Mouse (Mus musculus) kidney, adult 18-20 months (tissue): ENCODE results near the gene Rap1b.

ENCODE experiments used
- DNase-seq: peaks from one replicate; pipeline ENCODE4 v3.0.0; 2021

Rap1b gene

DNA sequence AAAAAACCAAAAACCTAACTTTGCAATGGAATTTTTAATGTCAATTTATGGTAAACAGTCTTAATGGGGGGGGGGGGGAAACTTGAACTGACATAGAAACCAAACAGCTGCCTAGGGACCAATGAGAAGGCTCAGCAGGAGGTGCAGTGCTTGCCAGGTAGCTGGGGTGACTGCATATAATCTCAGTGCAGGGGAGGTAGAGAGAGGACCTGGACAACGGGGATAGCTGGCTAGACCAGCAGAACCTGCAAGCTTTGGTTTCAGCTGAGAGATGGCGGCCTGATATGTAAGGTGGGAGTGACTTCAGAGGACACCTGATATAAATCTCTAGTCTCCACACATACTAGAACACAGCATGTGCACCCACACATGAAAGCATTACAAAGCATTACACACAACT lies 33.3 kb downstream of the Rap1b start:
- DNase-seq, result no peak

DNA sequence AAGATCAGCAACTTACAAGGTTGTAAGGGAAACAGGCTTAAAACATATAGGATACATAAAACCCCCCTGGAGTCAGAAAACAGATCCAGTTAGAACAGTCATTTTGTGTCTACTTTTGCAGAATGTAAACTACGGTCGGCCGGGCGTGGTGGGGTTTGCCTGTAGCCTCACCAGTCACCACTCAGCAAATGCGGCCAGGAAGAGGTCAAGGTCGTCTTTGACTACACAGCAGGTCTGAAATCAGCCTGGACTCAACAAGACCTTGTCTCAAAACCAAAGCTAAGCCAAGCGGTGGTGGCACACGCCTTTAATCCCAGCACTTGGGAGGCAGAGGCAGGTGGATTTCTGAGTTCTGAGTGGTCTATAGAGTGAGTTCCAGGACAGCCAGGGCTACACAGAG lies 34.3 kb downstream of the Rap1b start:
- DNase-seq, result no peak

DNA sequence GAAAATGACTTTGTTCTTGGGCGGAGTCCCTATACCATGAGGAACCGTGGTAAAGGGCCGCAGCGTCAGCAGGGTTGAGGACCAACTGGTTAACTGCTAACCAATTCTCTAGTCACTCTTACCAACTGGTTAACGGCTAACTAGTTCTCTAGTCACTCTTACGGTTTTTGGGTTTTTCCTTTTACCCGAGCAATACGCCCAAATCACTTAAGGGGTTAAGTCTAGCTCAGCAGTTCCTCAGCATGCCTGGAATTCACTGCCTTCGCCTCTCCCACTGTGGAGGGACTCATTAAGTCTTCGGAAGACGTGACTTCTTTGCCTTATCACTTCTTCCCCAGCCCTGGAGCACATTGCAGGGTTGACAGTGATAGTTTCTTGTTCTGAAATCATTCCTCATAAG lies 35.3 kb downstream of the Rap1b start:
- DNase-seq, result no peak

DNA sequence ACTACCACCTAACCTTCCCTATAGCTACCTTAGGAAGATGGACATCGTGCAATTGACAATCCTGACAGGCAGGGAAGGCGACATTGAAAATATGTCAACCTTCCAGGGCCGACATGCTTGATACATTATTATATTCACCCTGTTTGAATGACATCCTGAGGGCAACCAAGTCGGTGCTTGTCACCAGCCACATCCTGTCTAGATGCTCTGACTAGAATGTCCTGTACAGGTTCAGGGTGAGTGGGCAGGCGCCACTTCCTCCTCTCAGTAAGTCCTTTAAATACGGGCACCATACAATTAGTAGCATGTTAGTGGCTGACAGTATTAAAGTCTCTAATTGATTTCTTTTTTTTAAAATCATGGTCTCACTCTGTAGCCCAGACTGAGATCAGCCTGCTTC lies 37.8 kb downstream of the Rap1b start:
- no peak for DNase-seq

DNA sequence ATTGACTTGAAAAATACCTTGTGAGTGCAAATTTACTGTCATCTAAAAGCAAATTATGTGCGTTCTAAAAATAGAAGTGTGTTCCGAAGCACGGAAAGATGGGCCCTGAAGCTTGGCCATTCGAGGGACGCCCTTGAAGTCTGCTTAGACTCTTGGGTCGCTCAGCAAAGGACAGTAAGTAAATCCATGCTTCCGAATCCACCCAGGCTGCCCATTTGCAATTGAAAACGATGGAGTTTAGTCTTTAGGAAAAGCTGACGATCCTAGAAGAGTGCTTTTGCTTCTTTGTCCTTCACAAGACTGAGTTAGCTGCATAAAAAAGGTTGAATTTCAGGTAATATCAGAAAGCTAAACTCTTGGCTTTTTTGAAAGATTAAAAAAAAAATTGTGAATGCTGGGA lies 39.9 kb downstream of the Rap1b start:
- no peak for DNase-seq

DNA sequence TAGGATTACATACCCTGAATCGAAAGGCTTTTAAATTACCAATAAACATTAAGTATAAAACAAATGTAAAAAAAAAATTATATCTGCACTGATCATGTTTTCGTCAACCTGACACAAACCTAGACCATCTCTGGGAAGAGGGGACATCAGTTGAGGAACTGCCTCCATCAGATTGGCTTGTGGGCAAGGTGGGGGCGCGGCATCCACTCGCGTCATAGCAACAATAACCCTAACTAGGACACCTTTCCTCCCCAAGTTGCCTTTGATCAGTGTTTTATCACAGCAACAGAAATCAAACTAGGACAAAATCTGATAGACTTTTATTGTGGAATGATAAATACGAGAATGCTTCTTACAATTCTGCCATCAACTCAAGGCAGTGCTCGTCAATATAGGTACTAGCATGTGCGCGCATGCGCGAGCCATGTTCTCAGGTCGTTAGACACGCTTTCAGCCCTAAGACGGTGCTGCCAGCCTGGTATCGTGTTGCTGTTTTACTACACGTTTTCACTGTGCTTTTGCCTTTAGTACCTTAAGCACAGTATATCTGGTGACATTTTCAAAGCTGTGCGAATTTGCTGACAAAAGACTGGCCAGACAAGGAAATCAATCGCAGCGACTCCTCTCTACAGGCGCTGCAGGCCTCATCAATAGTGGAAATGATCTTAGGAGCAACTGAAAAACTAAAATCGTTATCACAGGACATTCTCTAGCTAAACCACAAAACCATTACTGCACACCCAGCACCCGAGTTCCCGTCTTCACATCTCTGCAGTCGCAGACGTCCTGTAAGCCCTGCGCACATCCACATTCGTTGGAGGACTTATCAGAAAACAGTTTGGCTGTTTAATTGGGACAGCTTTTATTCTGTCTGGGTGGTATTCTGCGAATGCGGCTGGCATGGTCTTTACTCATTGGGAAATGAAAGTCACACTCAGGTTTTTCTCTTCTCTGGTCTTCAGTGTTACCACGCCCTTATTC lies 41.7 kb downstream of the Rap1b start:
- no peak for DNase-seq

DNA sequence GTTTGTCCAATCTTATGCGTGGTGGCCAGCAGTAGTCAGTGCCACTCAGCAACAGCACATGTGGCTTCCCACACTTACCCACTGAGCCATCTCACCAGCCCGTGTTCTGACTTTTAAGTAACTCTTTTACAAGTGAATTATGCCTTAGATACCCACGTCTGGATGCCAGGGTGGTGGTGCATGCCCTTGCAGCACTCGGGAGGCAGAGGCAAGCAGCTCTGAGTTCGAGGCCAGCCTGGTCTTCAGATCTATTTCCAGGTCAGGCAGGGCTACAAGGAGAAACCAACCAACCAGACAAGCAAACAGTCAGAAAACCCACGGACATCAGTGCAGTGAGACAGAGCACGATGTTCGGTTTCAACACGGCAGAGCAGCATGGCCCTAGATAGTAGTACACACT lies 43.9 kb downstream of the Rap1b start:
- DNase-seq, result no peak

DNA sequence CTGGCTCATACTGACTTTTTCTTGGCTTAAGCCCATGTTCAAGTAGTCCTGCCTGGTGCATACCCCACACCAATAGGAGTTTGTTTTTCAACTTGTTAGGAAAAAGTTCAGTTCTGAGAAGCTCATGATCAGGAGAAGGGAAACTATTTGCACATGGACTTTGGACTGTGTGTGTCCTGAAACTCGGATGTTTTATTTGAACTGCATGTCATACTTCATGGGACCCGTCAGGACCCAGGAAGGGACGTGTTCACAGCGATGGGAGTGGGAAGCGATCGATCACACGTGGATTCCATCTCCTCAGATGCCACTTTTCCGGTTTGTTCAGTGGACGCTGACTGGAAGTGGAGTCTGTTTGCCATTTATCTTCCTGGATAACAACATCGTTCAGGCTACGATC lies 46.0 kb downstream of the Rap1b start:
- no peak for DNase-seq

DNA sequence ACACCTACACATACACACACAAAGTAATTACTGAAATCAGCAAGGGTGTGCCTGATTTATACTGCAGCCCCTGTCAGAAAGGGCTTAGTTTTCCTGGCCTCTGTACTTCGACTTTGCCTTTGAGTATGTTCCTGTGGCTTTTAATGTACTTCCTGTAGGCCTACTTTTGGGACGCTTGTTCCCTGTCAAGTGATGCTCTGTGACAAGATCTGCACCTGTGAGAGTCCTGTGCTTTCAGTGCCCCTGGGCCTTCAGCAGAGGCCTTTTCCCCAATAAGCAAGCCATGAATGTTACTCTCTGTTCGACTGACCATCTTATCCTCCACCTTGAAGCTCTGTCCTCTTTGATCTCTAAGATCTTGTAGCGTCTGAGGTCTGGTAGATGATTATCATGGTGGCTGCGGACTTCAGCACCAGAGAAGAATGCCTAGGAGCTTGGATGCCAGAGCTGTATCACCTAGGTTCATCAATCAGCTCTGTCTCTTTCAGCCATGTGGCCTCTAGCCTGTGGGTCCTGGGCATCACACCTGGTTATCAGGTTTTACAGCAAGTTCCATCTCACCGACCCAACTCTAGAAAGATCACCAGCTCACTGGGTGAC lies 47.3 kb downstream of the Rap1b start:
- DNase-seq, result peak; percentile 10

DNA sequence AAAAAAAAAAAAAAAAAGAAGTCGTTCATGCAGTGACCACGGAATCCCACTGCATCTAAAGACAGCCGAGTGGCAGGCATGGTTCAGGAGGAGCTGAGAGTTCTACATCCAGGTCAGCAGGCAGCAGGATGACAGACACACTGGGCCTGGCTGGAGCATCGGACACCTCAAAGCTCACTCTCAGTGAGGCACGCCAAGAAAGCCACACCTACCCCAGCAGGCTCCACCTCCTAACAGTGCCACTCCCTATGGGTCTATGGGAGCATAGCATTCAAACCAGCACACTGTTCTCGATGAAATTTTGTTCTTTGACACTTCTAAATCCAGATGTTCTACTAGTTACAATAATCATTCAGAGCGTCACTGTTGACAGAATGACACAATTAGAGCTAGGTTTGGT lies 48.2 kb downstream of the Rap1b start:
- no peak for DNase-seq

DNA sequence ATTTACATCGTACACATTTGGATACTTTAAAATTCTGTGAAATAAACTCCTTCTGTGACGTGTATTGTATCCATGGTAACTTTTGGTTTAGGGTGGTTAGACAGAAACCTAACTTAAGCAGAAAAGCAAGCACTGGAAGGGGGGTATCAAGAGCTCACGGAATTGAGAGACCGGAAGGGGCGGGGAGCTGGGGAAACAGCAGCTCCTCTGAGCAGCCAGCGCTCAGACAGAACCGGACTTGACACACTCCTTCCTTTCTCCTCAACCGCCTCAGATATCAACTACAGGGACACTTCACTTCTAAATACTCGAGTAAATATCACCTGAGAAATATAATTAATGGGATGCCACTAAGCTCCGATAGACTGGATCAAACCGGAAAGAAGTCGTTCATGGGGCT lies 48.7 kb downstream of the Rap1b start:
- DNase-seq, result no peak

DNA sequence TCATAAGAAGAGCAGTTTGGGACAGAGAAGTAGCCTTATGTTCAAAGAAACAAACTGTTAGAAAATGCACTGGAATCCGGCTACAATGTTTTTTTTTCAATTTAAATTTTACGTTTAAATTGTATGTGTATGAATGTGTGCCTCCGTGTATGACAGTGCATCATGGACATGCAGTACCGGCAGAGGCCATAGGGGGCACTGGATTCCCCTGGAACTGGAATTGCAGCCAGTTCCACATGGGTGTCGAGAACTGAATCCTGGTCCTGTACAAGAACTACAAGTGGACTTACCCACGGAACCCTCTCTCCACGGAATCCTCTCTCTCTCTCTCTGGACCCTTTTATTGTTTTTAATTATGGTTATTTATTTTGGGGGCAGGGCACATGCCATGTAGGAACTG lies 49.7 kb downstream of the Rap1b start:
- DNase-seq, result no peak

DNA sequence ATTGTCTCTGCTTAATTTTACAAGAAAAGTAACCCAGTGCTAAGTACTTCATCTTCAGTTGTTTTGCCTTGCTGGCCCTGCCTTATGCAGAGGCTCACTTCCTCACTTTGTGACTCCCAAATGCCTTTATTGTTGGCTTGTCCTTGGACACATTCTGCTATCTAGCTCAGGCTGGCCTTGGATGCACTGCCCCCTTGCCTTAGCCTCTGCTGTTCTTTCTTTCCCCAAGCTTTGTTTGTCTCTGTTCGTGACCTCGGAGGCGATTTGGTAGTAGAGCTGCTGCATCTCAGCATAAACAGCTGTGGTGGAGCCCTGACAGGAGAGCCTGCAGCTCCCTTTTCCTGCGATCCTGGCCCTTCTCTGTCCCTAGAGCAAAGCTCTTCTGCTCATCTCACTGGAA lies 50.6 kb downstream of the Rap1b start:
- DNase-seq, result no peak

DNA sequence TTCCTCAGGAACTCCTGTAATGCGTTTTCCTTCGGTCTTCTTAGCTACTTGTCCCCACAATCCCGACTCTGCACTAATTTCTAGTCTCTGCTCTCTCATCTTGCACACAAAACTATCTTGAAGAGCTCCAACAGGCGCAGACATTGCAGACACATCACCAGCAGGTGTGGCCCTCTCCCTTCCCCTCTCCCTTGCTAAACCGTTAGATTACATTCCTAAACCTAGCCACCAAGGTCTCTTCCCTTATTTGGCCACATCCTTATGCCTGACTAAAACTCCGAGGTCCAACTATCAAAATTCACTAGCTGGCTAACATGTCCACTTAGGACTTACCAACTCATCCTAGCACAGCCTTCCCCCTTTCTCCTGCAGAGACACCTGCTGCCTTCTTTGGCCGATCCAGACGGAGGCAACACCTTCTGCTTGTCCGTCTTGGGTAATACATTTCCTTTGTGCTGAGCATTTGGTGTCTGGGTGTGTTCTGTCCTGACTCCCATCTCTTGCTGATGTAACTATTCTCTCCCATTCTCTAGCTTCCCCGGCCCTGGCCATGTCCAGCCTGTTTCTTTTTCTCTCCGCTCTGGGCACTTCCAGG lies 52.3 kb downstream of the Rap1b start:
- no peak for DNase-seq

DNA sequence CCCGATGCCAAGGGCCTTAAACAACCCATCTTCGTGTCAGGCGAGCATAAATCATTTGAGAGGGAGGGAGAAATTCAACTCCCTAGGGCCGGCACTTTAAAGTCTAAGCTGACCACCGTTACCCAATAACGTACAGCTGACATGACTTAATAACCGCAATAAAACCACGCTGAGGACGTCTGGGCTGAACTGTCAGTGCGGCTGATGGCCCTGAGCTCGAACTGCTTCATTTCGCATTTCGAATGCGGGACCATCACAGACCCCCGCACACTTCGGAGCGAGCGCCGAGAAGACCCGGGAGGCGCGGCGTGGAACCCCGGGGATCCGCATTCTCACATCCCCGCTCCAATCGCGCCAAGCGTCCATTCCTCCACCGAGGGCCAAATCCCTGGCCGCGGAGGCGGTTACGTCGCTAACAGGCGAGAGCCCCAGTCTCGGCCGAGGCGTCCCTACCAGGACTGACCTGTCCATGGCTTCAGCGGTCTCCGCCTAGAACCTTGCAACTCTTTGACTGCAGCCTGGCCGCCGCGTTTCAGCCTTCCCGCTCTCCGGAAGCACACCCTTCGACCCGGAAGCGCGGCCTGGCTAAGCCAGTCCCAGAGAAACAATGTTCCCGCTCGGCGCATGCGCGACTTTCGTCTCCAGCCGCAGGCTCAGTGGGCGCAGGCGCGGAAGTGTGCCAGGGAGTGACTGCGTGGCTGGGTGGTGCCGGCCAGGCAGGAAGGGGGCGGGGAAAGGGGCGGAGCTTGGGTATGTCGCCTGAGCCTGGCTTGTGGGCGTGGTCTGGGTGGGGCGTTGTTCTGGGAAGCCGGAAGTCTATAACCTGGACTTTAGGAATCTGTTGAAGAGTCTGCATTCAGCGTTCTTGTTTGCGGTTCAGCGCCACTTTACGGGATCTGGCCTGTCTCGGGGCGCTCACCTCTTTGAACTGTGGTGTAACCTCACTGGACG lies 53.4 kb downstream of the Rap1b start, which contains the start of gene Nup107:
TSS of gene Nup107 (minus strand) at position 565 of the 951 bp plus-strand sequence.
- DNase-seq, result peak; percentile 100

DNA sequence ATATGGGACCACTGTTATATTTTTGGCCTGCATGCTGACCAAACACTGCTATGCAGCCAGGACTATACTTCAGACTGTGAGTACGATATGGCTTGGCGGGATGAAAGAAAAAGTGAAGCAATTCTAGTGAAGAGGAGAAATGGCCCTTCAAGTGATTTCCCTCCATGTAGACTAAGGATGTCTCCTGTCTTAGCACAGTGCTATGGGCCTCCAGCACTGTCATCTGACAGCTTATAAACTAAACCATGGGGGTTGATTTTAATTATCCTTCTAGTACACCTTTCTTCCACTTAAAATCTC lies 54.7 kb downstream of the Rap1b start:
- no peak for DNase-seq

DNA sequence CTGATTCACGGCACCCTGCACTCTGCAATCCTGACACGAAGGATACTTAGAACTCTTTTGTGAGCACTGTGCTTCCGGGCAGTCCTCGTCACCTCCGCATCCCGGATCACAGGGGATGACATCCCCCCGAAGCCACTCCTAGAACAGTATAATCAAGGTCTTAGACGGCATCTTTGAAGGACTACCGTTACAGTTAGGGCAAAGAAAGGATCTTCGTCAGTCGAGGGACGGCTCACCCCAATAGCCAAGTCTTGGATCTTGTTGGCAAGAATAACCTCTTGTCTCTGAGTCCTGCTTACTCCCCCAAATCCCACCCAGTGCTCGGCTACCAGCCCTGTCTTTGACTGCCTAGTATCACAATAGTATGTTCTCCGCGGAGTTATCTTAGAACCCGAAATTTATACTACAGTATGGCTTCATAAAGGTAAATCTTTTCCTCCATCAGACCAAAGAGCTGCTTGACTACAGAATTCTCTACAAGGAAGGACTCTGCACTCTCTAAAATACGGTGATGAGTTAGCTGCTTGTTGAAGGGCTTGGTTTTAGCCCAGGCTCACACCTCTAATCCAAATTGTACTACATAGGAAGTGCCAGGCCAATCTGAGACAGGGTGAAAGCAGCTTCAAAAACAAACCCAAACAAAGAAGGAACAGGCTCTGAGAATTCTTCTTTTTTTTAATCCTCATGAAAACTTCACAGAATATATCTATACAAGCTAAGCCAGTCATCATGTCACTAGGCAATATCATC lies 55.2 kb downstream of the Rap1b start:
- DNase-seq, result no peak

DNA sequence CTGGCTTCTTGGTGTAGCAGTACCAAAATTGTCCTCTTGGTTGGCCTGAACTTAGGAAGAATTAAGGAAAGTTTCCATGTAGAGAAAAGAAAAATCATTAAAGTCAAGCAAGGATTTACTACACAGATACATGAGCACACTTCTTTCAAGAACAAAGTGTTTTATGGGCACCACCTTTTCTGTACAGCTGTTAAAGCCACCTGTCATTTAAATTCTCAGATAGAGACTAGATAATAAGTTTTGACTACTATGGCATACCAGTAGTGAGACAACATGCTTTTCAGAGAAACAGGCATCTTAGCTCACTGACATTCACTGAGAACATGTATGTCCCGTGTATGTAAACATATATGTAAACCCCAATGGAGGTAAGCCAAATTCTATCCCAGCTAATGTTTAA lies 55.8 kb downstream of the Rap1b start:
- DNase-seq, result no peak

DNA sequence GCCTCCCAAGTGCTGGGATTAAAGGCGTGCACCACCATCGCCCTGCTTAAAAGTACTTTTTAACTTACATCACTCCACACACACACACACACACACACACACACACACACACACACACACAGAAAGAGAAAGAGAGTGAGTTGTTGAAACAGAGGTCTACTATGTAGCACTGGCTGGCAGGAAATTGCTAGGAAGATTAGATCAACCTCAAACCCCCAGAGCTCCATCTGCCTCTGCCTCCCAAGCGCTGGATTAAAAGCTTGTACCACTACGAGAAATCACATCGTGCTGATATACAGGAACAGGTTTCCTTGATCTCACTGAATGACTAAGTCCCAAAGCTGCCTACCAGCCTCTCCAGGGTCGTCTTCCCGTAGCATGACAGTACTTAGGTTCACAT lies 61.2 kb downstream of the Rap1b start:
- no peak for DNase-seq

DNA sequence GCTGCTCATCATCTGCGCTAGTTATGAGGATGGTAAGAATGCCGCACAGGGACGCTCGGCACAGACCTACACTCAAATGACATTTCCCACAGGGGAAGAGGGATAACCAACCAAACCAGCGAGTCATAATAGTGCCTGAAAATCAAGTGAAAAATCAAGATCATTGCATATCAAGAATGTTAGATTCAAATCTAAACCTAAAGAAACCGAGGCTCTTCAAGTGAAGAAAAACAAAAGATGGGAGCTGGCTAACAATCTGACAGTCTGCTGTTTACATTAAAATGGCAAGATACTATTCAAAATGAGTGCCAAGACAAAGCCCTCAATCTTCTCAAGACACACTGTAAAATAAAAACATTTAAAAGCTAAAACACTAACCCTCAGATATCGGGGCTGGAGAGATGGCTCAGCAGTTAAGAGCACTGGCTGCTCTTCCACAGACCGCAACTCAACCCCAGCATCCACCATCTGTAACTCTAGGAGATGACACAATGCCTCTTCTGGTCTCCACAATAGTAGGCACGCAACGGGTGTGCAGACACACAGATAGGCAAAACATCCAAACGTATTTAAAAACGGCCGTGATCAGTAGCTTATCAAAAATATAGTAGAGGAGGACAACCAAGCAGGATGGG lies 61.9 kb downstream of the Rap1b start:
- no peak for DNase-seq

DNA sequence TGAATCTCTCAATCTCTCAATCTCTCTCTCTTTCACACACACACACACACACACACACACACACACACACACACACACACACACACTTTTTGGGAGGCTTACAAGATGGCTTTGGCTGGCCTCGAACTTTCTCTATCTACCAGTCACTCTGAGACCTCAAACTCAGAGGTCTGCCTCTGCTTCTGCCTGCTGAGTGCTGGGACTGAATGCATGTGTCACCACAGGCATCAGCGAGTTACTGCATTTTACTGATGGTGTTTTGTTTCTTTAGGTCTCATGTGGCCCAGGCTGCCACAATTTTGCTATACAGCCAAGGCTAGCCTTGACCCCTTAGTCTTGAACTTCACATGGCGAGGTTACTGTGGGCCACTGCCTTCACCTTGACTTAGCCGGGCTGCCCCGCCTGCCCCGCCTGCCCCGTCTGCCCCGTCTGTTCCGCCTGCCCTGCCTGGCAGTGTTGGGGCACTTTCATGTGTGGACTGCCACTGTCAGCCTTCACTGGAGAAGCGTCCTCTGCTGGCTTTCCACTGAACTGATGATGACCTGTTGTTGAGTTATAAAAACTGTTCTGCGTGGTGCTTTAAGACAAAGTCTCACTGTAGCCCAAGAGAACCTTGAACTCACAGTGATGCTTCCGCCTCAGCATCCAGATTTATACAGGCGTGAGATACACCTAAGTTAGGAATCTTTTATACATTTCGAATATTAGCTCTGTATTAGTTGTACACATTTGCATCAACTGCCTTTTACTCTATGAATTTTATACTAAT lies 63.2 kb downstream of the Rap1b start:
- no peak for DNase-seq
